Mouse (Mus musculus) ES-E14 (cell line): ENCODE measurements around the gene Clec1a. TPM values are rescaled to one million over a fixed set of nuclear protein-coding genes. Genes with fewer than 3 reads are reported as not detected.

Source experiments
- DNase-seq: peaks from one replicate; pipeline ENCODE4 v3.0.0-alpha.2; 2013; ENCODE audit warnings: low read depth, low spot score
- H3K27ac ChIP-seq: 2 replicates; pipeline ENCODE4 v1.5.1; 2012; ENCODE audit warnings: low read depth, mild to moderate bottlenecking, low read length, moderate library complexity, mixed read lengths; ENCODE audit not compliant: poor library complexity, insufficient read depth, severe bottlenecking
- H3K36me3 ChIP-seq: 2 replicates; pipeline ENCODE4 v1.6.1; 2012; ENCODE audit warnings: mild to moderate bottlenecking, low read length, moderate library complexity, mixed read lengths; ENCODE audit not compliant: control insufficient read depth, poor library complexity, insufficient read depth, severe bottlenecking
- H3K4me1 ChIP-seq, 2 experiments: fragments of 150-350 bp in 1 of 2; sonication (generic) in 1 of 2; 2 replicates each; pipeline ENCODE4 v1.6.1; 2012; ENCODE audit warnings: low read length in 2 of 2, mild to moderate bottlenecking in 1 of 2, mixed read lengths in 1 of 2; ENCODE audit not compliant: control insufficient read depth in 2 of 2, insufficient read depth in 2 of 2, poor library complexity in 1 of 2
- H3K4me3 ChIP-seq, 2 experiments: fragments of 150-350 bp in 1 of 2; sonication (generic) in 1 of 2; 2 replicates each; pipeline ENCODE4 v1.5.1; 2012; ENCODE audit warnings: low read length in 2 of 2, low read depth in 1 of 2, mild to moderate bottlenecking in 1 of 2, mixed read lengths in 1 of 2; ENCODE audit not compliant: insufficient read depth in 1 of 2, poor library complexity in 1 of 2, severe bottlenecking in 1 of 2
- H3K9ac ChIP-seq: 2 replicates; pipeline ENCODE4 v1.6.1; 2012; ENCODE audit warnings: low read depth, mild to moderate bottlenecking, low read length, mixed read lengths; ENCODE audit not compliant: poor library complexity, insufficient read depth, severe bottlenecking
- H3K9me3 ChIP-seq: fragments of 150-350 bp; sonication (generic); 2 replicates; pipeline ENCODE4 v1.6.1; 2012; ENCODE audit warnings: low read depth, mild to moderate bottlenecking, low read length; ENCODE audit not compliant: control insufficient read depth, insufficient read depth
- CHD2 ChIP-seq: IDR thresholded peaks from 2 replicates; pipeline ENCODE4 v1.6.1; 2014; ENCODE audit warnings: mild to moderate bottlenecking, low read depth, low read length, inconsistent platforms
- HCFC1 ChIP-seq: IDR thresholded peaks from 2 replicates; pipeline ENCODE4 v1.6.1; 2012; ENCODE audit warnings: low read length, inconsistent platforms, borderline replicate concordance; ENCODE audit not compliant: insufficient read depth
- MAFK ChIP-seq: IDR thresholded peaks from 2 replicates; pipeline ENCODE4 v1.6.1; 2014; ENCODE audit warnings: mild to moderate bottlenecking, low read depth, low read length, inconsistent platforms; ENCODE audit not compliant: insufficient read depth
- ZC3H11A ChIP-seq: IDR thresholded peaks from 2 replicates; pipeline ENCODE4 v1.6.1; 2012; ENCODE audit warnings: low read depth, mild to moderate bottlenecking, inconsistent platforms, low read length, borderline replicate concordance
- ZNF384 ChIP-seq: IDR thresholded peaks from 2 replicates; pipeline ENCODE4 v1.6.1; 2012; ENCODE audit warnings: low read depth, low read length, inconsistent platforms
- in situ Hi-C, 2 experiments: fragments of 600-800 bp; cut with MboI; formaldehyde crosslinking; loops; one replicate each; pipeline ENCODE4 v1.15.1; 2025; ENCODE audit warnings: low sequenced_read_pairs in 2 of 2, inconsistent platforms in 1 of 2; ENCODE audit not compliant: unreplicated experiment in 2 of 2
- total RNA-seq: library from RNA; depleted of rRNA; stranded (reverse); fragments of 300-350 nt; gene quantifications from 2 replicates; pipeline ENCODE4 v1.2.3, GENCODE M21; 2012

Clec1a gene
- total RNA-seq, 1 experiment = not detected

DNA sequence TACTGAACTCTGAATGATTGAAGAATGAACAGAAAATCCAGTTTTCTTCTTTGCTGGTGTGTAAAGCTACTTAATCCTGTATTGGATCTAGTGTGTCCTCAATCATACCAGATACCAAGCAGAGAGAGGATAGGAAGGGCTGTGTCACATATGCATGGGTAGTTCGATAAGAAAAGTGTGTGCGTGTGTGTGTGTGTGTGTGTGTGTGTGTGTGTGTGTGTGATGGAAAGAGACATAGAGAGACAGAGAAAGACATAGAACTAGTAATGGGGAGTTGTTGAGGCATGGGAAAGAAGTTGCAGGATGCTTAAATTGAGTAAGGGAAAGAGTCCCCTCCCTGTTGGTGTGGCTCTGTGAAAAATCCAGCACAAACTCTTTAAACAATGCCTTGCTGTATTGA lies 66.0 kb downstream of the Clec1a start, which contains the start of gene Clec12b:
Gene Clec12b, minus strand, starts transcription at position 101 of the 400 bp plus-strand sequence.
- in situ Hi-C loops = no loop called here
- no peak for DNase-seq
- no peak within 1 kb of the TSS for H3K4me3 ChIP-seq
- no peaks in the 10 kb centered on the region for H3K36me3 ChIP-seq
- H3K9me3 ChIP-seq = no peaks in the 10 kb centered on the region
- no peak within 1 kb of the TSS for H3K27ac ChIP-seq
- no peak for TF ChIP-seq ZNF384
- TF ChIP-seq MAFK = no peak
- TF ChIP-seq CHD2 = no peak
- TF ChIP-seq ZC3H11A = no peak
- H3K9ac ChIP-seq = no peak within 1 kb of the TSS
- H3K4me1 ChIP-seq = no peaks in the 10 kb centered on the region

- Histone ChIP-seq H3K36me3 (no peaks in the 10 kb centered on the region), H3K9ac (no peak overlapping the region), H3K4me3 (no peak overlapping the region), H3K27ac (no peak overlapping the region), H3K4me1 (no peaks in the 10 kb centered on the region), H3K9me3 (no peaks in the 10 kb centered on the region)
- no peak for DNase-seq
- in situ Hi-C loops = no loop called here
- TF ChIP-seq HCFC1 = no peak
- TF ChIP-seq MAFK = no peak
- no peak for TF ChIP-seq CHD2
- no peak for TF ChIP-seq ZNF384
- no peak for TF ChIP-seq ZC3H11A
Measured at GRCm38 (mm10) chr6:129385000-129385399, 66.8 kb downstream of the Clec1a start.

- no peak for TF ChIP-seq CHD2
- no peak for TF ChIP-seq MAFK
- no peak for TF ChIP-seq HCFC1
- no peak for TF ChIP-seq ZC3H11A
- TF ChIP-seq ZNF384 = no peak
- no peak for DNase-seq
- Histone ChIP-seq H3K9me3 (no peaks in the 10 kb centered on the region), H3K4me3 (no peak overlapping the region), H3K36me3 (no peaks in the 10 kb centered on the region), H3K4me1 (no peaks in the 10 kb centered on the region), H3K9ac (no peak overlapping the region), H3K27ac (no peak overlapping the region)
- in situ Hi-C loops = no loop called here
Measured at GRCm38 (mm10) chr6:129383466-129383865, 68.3 kb downstream of the Clec1a start.

GRCm38 (mm10) chr6:129381736-129382135 lies 70.1 kb downstream of the Clec1a start:
- H3K4me3 ChIP-seq = no peak overlapping the region
- H3K9me3 ChIP-seq = no peaks in the 10 kb centered on the region
- no peak overlapping the region for H3K9ac ChIP-seq
- no peak overlapping the region for H3K27ac ChIP-seq
- H3K36me3 ChIP-seq = no peaks in the 10 kb centered on the region
- TF ChIP-seq ZNF384 = no peak
- no peak for TF ChIP-seq CHD2
- no peak for TF ChIP-seq MAFK
- no peak for TF ChIP-seq HCFC1
- TF ChIP-seq ZC3H11A = no peak
- in situ Hi-C loops = no loop called here
- DNase-seq = no peak
- no peaks in the 10 kb centered on the region for H3K4me1 ChIP-seq

- in situ Hi-C loops = no loop called here
- TF ChIP-seq HCFC1 = no peak
- no peak for TF ChIP-seq MAFK
- TF ChIP-seq CHD2 = no peak
- no peak for TF ChIP-seq ZC3H11A
- TF ChIP-seq ZNF384 = no peak
- DNase-seq = no peak
- no peaks in the 10 kb centered on the region for H3K36me3 ChIP-seq
- H3K4me3 ChIP-seq = no peak overlapping the region
- H3K9ac ChIP-seq = no peak overlapping the region
- no peaks in the 10 kb centered on the region for H3K9me3 ChIP-seq
- H3K27ac ChIP-seq = no peak overlapping the region
- no peaks in the 10 kb centered on the region for H3K4me1 ChIP-seq
Measured at GRCm38 (mm10) chr6:129380454-129380853, 71.3 kb downstream of the Clec1a start.
